Mouse (Mus musculus) hindlimb bud, embryonic 11.5 days (tissue): ENCODE measurements around the gene Gabrq.

ENCODE experiments used
- DNase-seq: peaks from one replicate; pipeline ENCODE4 v3.0.0-alpha.2; 2012; ENCODE audit warnings: low read depth, low spot score; ENCODE audit errors: extremely low spot score

Gabrq gene

DNA sequence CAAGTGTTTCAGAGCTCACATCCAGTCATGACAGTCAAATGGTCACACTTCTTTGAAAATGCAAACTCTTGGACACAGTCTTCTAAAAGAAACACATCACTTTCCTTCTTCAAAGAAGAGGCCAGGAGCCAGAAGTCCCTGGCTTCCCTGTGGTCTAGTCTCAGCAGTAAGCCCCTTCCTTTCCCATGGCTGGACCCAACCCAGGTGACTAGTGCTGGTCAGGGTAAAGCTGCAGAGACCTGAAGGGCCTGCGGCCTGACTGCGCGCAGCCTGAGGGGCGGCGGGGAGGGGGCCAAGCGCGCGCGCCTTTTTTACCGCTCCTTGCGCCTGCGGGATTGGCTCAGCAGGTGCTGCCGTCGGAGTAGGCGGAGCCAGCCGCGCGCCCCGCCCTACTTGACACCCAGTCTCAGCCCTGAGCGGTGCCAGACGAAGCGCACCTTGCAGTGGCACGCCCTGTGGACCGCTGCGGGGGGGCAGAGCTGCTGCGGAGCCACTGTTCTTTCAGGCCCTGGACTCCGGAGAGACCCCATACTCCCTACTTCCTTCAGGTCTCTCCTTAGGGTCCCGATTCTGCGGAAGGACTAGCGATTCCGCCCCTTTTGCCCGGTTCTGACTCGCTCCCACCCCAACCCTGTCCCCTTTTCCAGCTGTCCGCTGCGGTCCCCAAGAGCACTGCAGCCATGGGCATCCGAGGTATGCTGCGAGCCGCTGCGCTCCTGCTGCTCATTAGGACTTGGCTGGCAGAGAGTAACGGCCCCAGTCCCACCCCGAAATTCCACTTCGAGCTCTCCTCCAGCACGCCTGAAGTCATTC is at the start of gene Gabrq:
Gene Gabrq, plus strand, starts transcription at position 403 of the 813 bp plus-strand sequence.
- DNase-seq = no peak

GRCm38 (mm10) chrX:72788773-72789557 is 36.0 kb upstream of the Gabrq start:
- no peak for DNase-seq

DNA sequence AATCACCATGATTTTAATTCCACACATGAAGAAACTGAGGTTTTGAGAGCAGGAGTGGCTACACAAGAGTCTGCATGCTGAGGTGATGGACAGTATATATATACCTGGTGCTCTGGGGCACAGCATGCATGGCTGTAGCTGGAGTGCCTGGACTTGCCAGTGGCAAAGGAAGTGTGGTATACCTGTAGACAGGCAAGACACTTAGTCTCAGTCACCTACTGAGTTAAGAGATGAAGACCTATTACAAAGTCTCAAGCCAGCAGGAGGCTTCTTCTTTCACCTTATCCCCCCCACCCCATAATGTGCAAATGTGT is 35.5 kb upstream of the Gabrq start:
- DNase-seq = no peak

GRCm38 (mm10) chrX:72819594-72819993 is 5.4 kb upstream of the Gabrq start:
- DNase-seq = peak; percentile 52

GRCm38 (mm10) chrX:72823310-72823709 is 1.7 kb upstream of the Gabrq start:
- DNase-seq = no peak

GRCm38 (mm10) chrX:72825589-72825905 is 569 bp downstream of the Gabrq start:
- no peak for DNase-seq
